Mouse (Mus musculus) heart, adult 8-10 months (tissue): ENCODE measurements around the gene Adam6b. TPM values are rescaled to one million over a fixed set of nuclear protein-coding genes. Genes with fewer than 3 reads are reported as not detected.
"Not testable (repeated sequence)": the region's sequence is repeated elsewhere in the genome, so short reads cannot be mapped to it uniquely, and the experiment has no call there.

Source experiments
- DNase-seq: peaks from one replicate; pipeline ENCODE4 v3.0.0; 2022; ENCODE audit warnings: low spot score
- total RNA-seq, 4 experiments: library from RNA; stranded (reverse); gene quantifications; 2 replicates each; pipeline ENCODE4 v1.2.4; 2022

Adam6b gene
- total RNA-seq: not detected

DNA sequence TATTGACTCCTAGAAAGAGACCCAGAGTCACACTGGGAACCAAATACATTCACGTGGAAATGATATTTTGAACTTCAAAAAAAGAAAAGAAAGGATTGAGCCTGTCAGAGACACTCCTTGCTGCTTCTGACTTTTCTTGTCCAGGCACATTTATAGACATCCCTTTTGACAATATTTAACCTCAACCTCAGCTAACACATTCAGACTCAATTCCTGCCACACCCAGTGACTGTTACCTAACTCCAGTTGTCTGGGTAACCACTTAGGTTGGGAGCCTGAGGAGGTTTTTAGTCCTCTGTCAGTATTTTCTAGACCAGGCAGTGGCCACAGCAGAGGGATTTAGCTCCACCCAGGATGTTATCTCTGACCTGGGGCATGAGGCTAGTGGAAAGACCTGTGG lies at the start of gene Adam6b:
Adam6b (plus strand) TSS at position 301 of the 400 bp plus-strand sequence.
- not testable (repeated sequence) for DNase-seq

DNA sequence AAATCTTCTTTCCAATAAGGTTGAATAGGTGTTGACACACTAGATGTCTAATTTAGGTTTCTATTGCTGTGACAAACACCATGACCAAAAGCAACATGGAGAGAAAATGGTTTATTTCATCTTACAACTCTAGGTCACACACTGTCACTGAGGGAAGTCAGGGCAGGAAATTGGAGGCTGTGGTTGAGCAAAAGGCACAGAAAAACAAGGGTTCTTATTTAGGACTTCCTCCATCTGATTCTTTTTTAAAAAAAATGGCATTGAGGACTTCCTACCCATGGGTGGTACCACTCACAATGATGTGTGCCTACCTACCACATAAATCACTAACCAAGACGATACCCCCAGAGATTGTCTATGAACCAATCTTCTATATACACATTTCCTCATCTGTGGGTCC lies 43.2 kb upstream of the Adam6b start:
- DNase-seq: no peak

DNA sequence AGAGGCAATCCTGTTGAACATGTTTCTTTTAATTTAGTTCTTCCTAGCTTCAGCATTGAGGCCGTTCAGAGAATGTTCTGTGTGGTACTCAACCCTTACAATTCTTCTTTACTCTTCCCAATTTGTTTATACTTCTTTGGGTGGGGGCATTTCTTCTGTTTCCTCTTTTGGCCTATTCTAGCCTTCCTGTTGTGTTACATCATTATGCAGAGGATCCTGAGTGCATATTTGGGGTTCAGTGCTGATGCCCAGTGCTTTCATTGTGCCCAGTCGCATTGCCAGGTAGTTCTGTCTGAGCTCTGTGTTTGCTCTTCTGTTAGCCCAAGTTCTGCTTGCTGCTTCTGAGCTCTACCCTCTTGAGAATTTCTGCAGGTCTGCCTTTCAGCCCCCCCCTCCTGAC lies 13.1 kb upstream of the Adam6b start:
- no peak for DNase-seq

DNA sequence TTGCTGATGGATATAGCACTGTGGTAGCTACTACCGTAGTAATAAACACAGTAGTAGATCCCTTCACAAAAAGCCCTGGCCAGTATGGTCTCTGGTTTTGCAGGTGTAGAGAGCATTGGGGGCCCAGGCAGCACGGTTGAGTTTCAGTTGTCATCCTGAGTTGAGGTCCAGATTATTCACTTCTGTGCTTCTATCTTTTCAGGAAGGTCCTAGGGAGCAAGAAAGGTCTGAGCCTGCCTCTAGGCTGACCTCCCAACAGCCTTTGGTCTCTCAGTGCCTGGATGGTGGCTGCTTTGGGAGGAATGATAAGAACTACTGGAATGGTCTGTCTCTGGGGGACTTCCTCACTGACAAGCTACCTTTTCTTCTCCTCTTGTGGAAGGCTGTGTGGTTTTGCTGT lies 7.2 kb upstream of the Adam6b start:
- no peak for DNase-seq

DNA sequence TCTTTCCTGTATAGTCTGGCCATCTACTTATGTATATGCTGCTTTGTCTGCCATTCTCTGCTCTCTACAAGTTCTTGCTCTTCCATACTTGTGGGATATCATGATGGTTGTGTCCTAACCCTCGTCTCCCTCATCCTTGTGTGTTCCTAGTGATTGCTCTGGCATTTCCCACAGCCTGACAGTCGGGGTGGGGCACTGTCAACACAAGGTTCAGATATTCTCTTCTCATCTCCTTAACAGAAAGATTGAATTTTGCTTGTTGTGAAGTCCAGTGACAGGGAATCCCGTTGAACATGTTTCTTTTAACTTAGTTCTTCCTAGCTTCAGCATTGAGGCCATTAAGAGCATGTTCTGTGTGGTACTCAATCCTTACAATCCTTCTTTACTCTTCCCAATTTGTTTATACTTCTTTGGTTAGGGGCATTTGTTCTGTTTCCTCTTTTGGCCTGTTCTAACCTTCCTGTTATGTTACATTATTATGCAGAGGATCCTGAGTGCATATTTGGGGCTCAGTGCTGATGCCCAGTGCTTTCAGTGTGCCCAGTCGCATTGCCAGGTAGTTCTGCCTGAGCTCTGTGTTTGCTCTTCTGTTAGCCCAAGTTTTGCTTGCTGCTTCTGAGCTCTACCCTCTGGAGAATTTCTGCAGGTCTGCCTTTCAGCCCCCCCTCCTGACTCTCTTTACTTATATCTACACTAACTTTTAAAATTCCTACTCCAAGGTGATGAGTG lies 6.5 kb upstream of the Adam6b start:
- DNase-seq: no peak

DNA sequence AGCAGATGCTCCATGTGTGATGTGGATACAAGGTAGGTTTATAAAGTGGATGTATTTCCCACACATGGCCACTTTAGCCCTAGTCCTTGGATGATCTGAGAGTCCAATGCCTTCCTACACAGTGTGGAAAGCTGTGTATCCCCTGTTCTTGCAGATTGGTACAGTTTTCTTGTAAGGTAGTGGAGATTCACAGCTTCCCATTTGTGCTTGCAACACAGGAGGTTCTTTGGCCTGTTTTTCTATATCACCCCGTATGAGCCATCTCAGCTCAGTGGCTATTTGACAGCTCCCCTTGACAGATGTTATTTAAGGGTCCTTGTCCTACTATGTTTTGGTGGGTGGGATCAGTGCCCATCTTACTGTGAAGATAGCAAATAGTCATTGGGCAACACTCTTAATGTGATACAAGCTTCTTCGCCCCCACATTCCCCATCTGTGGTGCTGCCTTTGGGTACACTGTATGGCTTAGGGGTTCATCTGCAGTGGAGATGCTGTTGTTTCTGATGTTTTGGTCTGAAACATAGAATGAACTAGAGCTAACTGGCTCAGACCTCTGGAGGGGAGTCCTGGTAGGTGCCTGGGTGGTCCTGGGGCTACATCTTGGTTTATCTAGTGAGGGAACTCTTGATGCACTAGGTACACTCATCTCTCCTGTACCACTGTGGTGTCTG lies 5.7 kb upstream of the Adam6b start:
- DNase-seq: no peak

DNA sequence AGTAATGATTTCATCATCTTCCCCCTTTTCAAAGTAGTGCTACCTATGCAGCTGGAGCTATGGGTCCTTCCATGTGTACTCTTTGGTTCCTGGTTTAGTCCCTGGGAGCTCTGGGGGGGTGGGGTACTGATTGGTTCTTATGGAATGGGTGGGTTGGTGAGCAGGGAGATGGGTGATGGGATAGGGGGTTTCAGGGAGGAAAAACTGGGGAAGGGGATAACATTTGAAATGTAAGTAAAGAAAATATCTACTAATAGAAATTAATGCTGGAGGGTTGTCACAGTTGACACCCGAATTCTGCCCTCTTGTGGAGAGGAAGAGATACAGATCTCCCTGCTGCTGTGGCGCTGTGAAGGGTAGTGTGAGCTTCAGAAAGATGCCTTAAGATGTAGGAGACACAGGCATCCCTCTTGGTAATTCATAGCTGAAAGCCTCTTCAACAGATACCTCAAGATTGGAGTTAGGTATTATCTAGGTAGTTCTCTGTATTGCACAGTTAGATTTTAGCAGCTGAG lies 4.3 kb upstream of the Adam6b start:
- DNase-seq: no peak

DNA sequence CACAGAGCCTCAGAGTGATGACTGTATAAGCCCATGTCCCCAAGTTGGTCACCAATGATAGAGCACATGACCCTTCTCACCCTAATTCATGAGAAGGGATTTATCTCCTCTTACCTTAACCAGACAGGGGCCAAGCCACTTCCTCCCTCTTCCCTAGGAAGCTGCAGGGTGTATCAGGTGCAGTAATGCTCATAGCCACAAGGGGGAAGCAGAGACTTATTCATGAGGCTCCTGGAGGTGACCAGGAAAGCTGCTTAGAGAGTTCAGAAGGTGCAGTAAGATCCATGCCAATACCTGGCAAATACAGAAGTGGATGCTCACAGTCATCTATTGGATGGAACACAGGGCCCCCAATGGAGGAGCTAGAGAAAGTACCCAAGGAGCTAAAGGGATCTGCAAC lies 1.6 kb upstream of the Adam6b start:
- peak; percentile 55 for DNase-seq

DNA sequence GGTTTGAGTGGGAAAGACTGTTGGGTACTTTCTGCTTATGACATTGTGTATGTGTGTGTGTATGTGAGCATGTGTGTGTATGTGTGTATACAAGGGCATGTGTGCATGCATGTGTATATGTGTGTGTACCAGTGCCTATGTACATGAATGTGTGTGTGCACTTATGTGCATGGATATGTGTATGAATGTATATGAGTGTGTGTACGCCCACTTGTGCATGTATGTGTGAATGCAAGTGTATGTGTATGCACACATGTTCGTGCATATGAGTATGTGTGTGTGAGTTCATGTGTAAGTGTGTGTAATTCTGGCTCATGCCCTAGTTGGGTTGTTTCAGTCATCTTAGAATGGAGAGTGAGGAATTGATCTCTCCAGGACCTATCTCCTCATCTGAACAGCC lies 36.6 kb downstream of the Adam6b start:
- no peak for DNase-seq

Other genes with a start within 250 kb of the Adam6b start
- not detected for gene Adam6a, start 54.4 kb downstream of the Adam6b start, total RNA-seq